Mouse (Mus musculus): Measurements from ENCODE around the gene 4931406P16Rik. TPM values are rescaled to one million over a fixed set of nuclear protein-coding genes. Genes with fewer than 3 reads are reported as not detected.
"Not testable (repeated sequence)": the region's sequence is repeated elsewhere in the genome, so short reads cannot be mapped to it uniquely, and the experiment has no call there.

4931406P16Rik gene
- polyA plus RNA-seq, 1 experiment from 2014 or later, result 32.5 TPM

DNA sequence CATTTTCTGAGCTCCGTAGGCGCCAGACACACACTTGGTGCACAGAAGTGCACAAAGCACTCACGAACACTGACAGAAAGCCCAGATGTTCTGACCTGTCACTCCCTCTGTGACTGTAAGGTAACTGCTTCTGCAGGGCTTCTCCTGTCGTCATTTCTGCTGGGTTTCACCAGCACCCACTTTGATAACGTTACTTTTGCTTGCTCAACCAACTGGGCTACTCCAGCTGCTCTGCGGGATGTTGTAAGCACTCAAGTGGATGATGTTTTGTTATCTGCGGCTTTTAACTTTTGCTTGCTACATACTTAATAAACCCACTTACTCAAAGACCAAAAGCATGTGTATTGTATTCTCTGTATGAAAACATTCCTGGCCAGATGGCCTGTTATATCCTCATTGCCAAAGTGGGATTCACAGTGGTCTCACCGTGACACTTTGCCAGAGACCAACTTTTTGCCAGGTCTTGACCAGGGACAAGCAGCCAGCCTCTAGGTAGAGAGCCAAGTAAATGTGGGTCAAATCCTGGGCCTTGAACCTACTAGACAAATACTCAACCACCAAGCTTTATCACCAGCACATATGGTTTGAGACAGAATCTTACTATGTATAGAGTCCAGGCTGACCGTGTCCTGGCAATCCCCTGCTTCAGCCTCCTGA is 91.6 kb downstream of the 4931406P16Rik start:
- Histone ChIP-seq H3K36me3 (replicated peaks) (peaks cover 41% of the 10 kb centered on the region), H3K9me3 (no peaks in the 10 kb centered on the region), H3K4me1 (no peaks in the 10 kb centered on the region), H3K27me3 (replicated peaks) (no peaks in the 10 kb centered on the region), H3K4me3 (no peak overlapping the region), H3K9ac (no peak overlapping the region), H3K4me2 (no peak overlapping the region), H3K27ac (no peak overlapping the region)
- no peak for ATAC-seq (replicated peaks)
- 92% methylated on average over 9 of the region's 9 CpGs for WGBS

DNA sequence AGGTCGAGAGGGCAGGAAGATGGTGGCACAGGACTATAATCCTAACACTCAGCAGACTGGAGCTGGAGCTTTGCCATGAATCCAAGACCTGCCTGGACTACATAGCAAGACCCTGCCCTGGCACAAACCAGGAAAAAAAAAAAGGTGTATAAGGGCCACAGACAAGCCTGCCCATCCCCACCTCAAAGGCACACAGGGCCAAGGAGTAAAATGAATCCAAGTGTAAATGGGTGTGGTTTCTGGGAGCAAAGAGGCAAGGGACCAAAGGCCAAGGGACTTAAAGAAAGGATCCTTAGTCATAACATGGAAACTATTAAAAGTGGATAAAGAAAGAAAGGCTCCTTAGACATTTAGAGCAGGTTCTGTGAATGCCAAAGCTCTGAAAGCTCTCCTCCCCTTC is 94.9 kb downstream of the 4931406P16Rik start:
- no peak overlapping the region for H3K27ac ChIP-seq
- ATAC-seq (replicated peaks), result no peak
- H3K4me1 ChIP-seq, result no peaks in the 10 kb centered on the region
- no peaks in the 10 kb centered on the region for H3K27me3 ChIP-seq (replicated peaks)
- H3K9me3 ChIP-seq, result no peaks in the 10 kb centered on the region
- H3K36me3 ChIP-seq (replicated peaks), result peaks cover 55% of the 10 kb centered on the region
- 75% methylated on average over 1 of the region's 1 CpGs for WGBS
- no peak overlapping the region for H3K4me2 ChIP-seq
- no peak overlapping the region for H3K4me3 ChIP-seq
- no peak overlapping the region for H3K9ac ChIP-seq

DNA sequence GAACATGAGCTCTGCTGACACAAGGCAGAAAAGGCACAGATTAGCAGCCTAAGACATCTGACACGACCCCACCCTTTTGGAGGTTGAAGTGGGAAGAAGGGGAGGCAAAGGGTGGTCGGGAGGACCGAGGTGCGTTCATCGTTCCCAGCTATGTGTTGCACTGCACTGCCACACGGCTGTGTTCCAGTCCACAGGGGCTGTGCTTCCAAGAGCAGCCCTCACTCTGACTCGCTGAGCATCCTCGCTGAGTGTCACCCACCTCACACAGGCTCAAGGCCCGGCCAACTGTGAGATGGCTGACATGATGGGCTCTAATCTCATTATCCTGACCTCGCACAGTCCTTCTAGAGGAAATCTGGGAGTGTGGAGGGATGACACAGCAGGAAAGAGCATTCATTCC is 96.9 kb downstream of the 4931406P16Rik start:
- Histone ChIP-seq H3K9me3 (no peaks in the 10 kb centered on the region), H3K4me1 (no peaks in the 10 kb centered on the region), H3K27me3 (replicated peaks) (no peaks in the 10 kb centered on the region), H3K9ac (no peak overlapping the region), H3K36me3 (replicated peaks) (peaks cover 56% of the 10 kb centered on the region), H3K27ac (no peak overlapping the region), H3K4me3 (no peak overlapping the region), H3K4me2 (no peak overlapping the region)
- WGBS, result 93% methylated on average over 10 of the region's 10 CpGs
- no peak for ATAC-seq (replicated peaks)

DNA sequence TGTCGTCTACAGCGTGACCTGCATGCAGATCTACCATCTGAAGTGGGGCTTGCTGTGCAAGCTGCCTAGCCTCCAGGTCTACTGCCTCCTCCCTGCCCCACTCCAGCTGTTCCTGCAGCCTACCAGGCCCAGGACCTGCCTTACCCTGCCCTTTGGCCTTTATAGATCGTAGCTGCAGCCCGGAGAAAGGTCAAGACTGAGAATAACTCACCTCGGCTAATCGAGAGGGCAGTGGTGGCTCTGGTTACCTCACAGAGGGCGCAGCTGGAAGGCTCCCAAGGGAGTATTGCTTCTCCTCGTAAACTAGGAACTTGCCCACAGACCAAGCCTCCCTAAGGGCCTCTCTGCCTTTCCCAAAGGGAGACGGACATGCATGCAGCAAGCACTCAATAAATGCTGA is 97.9 kb downstream of the 4931406P16Rik start:
- WGBS, result 94% methylated on average over 9 of the region's 9 CpGs
- no peaks in the 10 kb centered on the region for H3K4me1 ChIP-seq
- H3K9ac ChIP-seq, result no peak overlapping the region
- no peak overlapping the region for H3K4me2 ChIP-seq
- no peak overlapping the region for H3K27ac ChIP-seq
- no peaks in the 10 kb centered on the region for H3K27me3 ChIP-seq (replicated peaks)
- ATAC-seq (replicated peaks), result no peak
- no peaks in the 10 kb centered on the region for H3K9me3 ChIP-seq
- no peak overlapping the region for H3K4me3 ChIP-seq
- H3K36me3 ChIP-seq (replicated peaks), result peaks cover 56% of the 10 kb centered on the region

DNA sequence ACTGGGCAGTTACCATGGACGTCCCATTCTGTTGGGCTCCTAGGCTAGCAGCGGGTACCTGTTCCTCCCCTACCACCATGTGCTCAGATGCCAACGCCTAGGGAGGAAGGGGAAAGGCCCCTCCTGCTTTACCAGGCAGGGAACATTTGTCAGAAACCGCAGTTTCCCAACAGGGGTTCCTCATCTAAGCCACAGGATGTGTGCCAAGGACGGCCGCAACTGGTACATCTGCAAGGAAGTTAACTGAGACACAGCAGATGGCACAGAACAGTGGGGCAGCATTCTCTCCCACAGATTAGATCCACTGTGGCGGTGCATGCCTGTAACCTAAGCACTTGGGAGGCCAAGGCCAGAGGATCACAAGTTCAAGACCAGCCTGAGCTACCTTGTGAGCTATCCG is 98.7 kb downstream of the 4931406P16Rik start:
- no peak for ATAC-seq (replicated peaks)
- peaks cover 48% of the 10 kb centered on the region for H3K36me3 ChIP-seq (replicated peaks)
- H3K9ac ChIP-seq, result no peak overlapping the region
- no peak overlapping the region for H3K27ac ChIP-seq
- no peaks in the 10 kb centered on the region for H3K27me3 ChIP-seq (replicated peaks)
- H3K9me3 ChIP-seq, result no peaks in the 10 kb centered on the region
- 91% methylated on average over 8 of the region's 8 CpGs for WGBS
- H3K4me2 ChIP-seq, result no peak overlapping the region
- H3K4me1 ChIP-seq, result no peaks in the 10 kb centered on the region
- H3K4me3 ChIP-seq, result no peak overlapping the region

DNA sequence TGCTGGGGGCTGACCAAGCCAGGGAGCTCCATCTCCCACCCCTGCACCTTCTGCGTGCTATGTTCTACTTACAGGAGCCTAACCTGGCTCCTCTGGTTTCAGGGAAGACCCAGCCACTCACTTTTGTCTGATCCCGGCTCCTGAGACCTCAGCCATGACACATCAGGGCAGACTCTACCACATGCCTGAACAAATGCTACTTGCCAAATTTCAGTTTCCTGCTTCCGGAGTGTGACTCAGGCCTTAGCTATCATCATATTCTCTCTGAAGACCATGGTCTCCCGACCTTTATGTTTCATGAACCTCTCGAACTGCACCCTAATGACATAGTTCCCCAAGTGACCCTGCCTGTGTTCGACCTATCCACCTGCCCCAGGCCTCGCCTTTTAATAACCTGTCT is 100.1 kb downstream of the 4931406P16Rik start:
- H3K36me3 ChIP-seq (replicated peaks), result peaks cover 44% of the 10 kb centered on the region; the same call in 1 of the 2 replicates
- H3K4me2 ChIP-seq, result no peak overlapping the region
- no peak for ATAC-seq (replicated peaks)
- no peaks in the 10 kb centered on the region for H3K27me3 ChIP-seq (replicated peaks)
- H3K4me3 ChIP-seq, result no peak overlapping the region
- WGBS, result 92% methylated on average over 7 of the region's 7 CpGs
- no peak overlapping the region for H3K27ac ChIP-seq
- H3K9me3 ChIP-seq, result no peaks in the 10 kb centered on the region
- H3K9ac ChIP-seq, result no peak overlapping the region
- H3K4me1 ChIP-seq, result no peaks in the 10 kb centered on the region

DNA sequence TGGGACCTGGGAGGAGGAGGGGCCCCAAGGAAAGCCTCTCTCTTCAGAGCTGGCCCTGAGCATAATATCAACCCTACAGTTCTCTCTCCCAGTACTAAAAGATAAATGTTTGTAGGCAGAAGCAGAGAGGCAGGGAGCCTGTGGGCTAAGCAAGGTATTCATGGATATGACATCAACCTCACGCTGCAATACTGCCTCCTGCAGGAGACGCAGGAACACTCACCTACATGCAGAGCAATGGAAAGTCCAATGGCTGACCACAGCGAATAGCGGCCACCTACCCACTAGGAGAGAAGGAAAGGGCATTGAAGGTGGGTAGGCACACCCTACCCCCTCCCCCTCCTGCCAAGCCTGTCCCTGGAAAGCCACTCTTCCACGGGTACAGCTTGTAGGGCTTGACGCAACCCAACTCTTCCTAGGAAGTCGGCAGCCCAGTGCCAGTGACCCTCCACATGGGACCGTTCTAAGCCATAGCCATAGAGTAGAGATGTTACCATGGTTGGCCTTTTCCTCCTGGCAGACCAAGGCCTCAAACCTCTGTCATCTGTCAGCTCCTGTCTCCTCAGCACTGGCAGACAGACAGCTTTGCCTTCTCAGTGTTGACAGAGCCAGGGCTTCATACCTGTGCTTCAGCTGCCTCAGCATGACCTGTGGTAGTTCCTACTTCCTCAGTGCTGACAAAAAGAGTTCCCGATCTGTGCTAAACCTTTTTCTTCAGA is 105.2 kb downstream of the 4931406P16Rik start:
- H3K9me3 ChIP-seq, result no peaks in the 10 kb centered on the region
- H3K4me3 ChIP-seq, result no peak overlapping the region
- ATAC-seq (replicated peaks), result no peak
- no peak overlapping the region for H3K4me2 ChIP-seq
- no peak overlapping the region for H3K9ac ChIP-seq
- WGBS, result 92% methylated on average over 9 of the region's 9 CpGs
- peaks cover 47% of the 10 kb centered on the region for H3K36me3 ChIP-seq (replicated peaks)
- no peak overlapping the region for H3K27ac ChIP-seq
- H3K27me3 ChIP-seq (replicated peaks), result no peaks in the 10 kb centered on the region
- no peaks in the 10 kb centered on the region for H3K4me1 ChIP-seq

DNA sequence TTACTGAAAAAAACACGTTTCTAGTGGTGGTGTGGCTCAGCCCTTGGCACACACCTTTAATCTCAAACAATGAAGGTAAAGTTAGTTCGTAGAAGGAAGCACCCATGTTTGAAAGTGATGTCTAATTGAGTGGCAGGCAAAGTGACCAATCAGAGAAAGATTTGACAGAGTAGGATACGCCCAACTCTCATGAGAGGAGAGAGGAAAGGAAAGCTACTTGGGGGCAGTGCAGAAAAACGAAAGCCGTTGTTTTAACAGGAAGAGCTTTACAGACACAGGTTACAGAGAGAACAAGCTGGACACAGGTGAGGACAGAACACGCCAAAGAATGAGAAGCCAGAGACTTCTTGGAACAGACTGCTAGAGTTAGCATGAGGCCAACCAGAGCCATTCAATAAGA is 107.0 kb downstream of the 4931406P16Rik start:
- peaks cover 44% of the 10 kb centered on the region for H3K36me3 ChIP-seq (replicated peaks)
- 95% methylated on average over 6 of the region's 6 CpGs for WGBS

DNA sequence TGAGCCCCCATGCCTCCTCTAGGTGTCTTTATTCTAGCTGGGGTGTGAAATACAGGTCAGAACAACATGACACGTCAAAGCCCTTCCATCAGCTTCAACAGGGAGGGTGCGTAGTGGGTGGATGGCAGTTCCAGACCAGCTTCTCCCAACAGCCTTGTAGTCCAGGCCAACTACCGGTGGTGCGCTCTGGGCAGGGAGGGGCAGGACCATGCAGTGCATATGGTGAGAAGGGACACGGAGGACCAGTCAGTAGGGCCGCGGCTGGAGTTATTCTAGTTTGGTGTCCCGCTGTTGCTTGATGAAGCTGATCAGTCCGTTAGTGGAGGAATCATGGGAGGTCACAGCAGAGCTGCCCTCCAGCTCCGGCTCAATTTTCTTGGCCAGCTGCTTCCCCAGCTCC is 111.2 kb downstream of the 4931406P16Rik start:
- not testable (repeated sequence) for H3K27me3 ChIP-seq (replicated peaks); H3K9me3 ChIP-seq; ATAC-seq (replicated peaks); H3K4me3 ChIP-seq; H3K27ac ChIP-seq; H3K9ac ChIP-seq; H3K4me1 ChIP-seq; H3K4me2 ChIP-seq
- WGBS, result 95% methylated on average over 10 of the region's 10 CpGs
- peaks cover 44% of the 10 kb centered on the region for H3K36me3 ChIP-seq (replicated peaks)

More for the DNA sequence above, 107.0 kb downstream of the 4931406P16Rik start:
- Histone ChIP-seq H3K27me3 (replicated peaks) (no peaks in the 10 kb centered on the region), H3K9ac (no peak overlapping the region), H3K4me2 (no peak overlapping the region), H3K4me1 (no peaks in the 10 kb centered on the region), H3K4me3 (no peak overlapping the region), H3K9me3 (no peaks in the 10 kb centered on the region), H3K27ac (no peak overlapping the region)
- ATAC-seq (replicated peaks), result no peak

DNA sequence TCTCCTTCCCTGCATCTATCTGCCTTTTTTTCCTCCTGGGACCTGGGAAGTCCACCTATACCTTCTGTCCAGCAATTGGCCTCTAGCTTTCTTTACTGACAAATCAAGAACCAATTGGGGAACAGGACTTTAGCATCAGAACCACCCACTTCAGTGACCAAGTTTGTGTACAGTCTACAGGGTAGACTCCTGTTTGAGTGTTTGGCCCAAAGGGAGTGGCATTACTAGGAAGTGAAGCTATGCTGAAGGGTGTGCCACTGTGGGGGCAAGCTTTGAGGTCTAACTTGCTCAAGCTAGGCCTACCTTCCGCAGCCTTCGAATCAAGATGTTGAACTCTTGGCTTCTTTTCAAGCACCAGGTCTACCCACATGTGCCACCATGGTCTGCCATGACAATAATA is 112.5 kb downstream of the 4931406P16Rik start:
- Histone ChIP-seq H3K27ac (no peak overlapping the region), H3K4me1 (peaks cover 2% of the 10 kb centered on the region), H3K4me2 (no peak overlapping the region), H3K9ac (no peak overlapping the region), H3K27me3 (replicated peaks) (no peaks in the 10 kb centered on the region), H3K36me3 (replicated peaks) (peaks cover 31% of the 10 kb centered on the region), H3K4me3 (no peak overlapping the region), H3K9me3 (no peaks in the 10 kb centered on the region)
- no peak for ATAC-seq (replicated peaks)
- WGBS, result 100% methylated on average over 2 of the region's 2 CpGs

DNA sequence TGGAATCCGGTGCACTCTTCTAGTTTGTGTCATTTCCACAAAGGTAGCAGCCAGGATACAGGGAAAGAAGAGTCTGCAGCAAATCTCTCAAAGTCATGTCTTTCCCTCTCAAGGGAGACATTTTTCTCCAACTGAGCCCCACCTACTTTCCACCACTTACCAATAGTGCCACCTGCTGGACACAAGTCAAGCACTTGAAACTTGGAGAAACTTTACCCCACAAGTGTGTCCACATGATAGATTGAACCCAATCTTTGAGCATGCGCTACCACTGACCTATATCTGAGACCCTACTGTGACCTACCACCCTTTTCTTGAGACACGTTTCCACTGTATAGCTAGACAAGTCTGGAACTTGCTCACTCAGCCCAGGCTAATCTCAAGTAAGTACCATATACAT is 115.0 kb downstream of the 4931406P16Rik start:
- Histone ChIP-seq H3K27me3 (replicated peaks) (no peaks in the 10 kb centered on the region), H3K4me1 (peaks cover 14% of the 10 kb centered on the region), H3K9ac (no peak overlapping the region), H3K4me3 (no peak overlapping the region), H3K9me3 (no peaks in the 10 kb centered on the region), H3K27ac (no peak overlapping the region), H3K36me3 (replicated peaks) (peaks cover 20% of the 10 kb centered on the region), H3K4me2 (no peak overlapping the region)
- no peak for ATAC-seq (replicated peaks)
- 54% methylated on average over 3 of the region's 3 CpGs for WGBS

DNA sequence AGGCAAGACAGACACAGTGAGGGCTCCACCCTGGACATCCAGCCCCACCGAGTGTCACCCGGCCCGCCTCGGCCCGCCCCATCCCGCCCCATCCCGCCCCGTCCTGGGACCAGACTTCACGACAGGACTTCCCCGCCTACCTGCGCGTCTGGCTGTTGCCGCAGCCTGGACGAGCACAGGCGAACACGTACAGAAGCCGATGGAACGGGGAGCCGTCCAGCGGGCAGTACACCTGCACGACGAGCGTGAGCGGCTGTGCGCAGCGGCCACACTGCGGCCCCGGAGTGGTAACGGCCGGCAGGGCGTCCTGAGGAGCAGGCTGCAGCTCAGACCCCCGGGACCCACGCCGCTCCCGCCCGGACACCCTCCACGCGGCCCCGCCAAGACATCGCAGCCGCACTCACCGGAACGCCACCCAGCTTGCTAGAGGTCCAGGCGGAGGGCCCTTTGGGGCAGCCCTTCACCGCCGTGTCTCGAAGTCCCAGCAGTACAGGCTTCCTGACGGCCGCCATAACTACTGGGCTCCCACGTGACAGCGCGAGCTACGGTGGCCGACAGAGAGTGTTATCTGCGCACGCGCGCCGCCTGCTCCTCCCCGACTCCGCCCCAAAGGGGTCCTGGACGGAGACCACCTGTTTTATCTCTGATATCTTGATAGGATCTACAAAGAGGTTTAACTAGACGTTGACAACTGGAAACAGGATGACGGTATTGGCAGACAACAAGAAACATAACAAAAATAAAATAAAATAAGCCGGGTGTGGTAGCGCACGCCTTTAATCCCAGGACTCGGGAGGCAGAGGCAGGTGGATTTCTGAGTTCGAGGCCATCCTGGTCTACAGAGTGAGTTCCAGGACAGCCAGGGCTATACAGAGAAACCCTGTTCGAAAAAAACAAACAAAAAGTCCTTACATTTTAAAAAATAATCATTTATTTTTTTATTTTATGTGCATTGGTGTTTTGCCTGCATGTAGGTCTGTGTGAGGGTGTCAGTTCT is 116.9 kb downstream of the 4931406P16Rik start, which contains the start of gene Pdcd2l:
Pdcd2l (minus strand) TSS at position 530 of the 997 bp plus-strand sequence.
- Histone ChIP-seq H3K9me3 (no peaks in the 10 kb centered on the region), H3K4me2 (peak within 1 kb of the TSS; percentile 87), H3K27me3 (replicated peaks) (no peaks in the 10 kb centered on the region), H3K4me1 (peaks cover 14% of the 10 kb centered on the region), H3K4me3 (peak within 1 kb of the TSS; percentile 69), H3K9ac (peak within 1 kb of the TSS; percentile 89), H3K36me3 (replicated peaks) (peaks cover 22% of the 10 kb centered on the region), H3K27ac (peak within 1 kb of the TSS; percentile 71)
- 4% methylated on average over 70 of the region's 70 CpGs for WGBS
- peak; percentile 96 for ATAC-seq (replicated peaks)
